Mouse (Mus musculus): ENCODE measurements around the gene Pnma1. TPM values are rescaled to one million over a fixed set of nuclear protein-coding genes. Genes with fewer than 3 reads are reported as not detected.
"Not testable (repeated sequence)": the region's sequence is repeated elsewhere in the genome, so short reads cannot be mapped to it uniquely, and the experiment has no call there.

Gene Pnma1
- polyA plus RNA-seq, 1 experiment from 2014 or later, result 0.13 TPM

GRCm38 (mm10) chr12:84119584-84119983, 28.7 kb downstream of the Pnma1 start:
- 100% methylated on average over 5 of the region's 5 CpGs for whole genome bisulfite sequencing (ENCODE audit: missing documents)
- no peak overlapping the region for H3K4me3 ChIP-seq (ENCODE audit: inconsistent target)

DNA sequence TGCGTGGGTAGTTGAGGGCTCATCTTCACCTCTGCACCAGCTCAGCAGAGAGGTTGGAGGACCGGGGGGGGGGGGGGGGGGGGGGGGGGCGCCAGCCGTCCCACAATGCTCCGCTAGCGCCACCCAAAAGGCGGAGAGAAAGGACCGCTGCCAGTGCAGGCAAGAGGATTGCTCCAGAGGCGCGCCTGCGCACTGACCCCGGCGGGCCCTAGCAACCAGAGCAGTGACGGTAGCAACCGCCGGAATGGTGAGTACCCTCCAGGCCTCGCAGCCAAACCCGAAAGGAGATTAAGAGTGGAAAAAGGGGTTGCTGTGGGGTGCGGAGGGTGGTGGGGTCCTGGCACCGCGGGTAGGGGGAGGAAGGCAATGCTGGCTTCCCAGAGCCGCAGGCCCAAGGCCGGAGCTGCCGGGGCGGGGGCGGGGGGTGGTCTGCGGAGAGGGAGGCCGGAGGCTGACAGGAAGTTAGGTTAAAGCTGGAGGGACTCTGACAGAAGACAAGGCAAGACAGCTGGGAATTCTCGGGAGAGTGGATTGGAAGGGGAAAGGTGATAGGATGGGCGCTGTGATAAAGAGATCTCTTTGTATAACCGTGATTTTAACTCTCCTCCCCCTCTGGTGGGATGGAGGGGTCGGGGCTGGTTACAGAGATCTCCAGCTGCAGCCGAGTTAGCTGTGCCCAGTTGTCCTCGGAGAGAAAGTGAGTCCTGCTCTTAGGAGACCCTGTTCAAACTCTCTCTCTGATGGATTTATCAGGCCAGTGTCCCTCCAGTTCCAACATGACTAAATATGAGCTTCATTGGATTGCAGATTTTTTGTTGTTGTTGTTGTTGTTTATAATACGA, 33.9 kb downstream of the Pnma1 start, which contains the start of gene Dnal1:
TSS of gene Dnal1 (plus strand) at position 214 of the 842 bp plus-strand sequence.
- WGBS (ENCODE audit: missing documents), result 8% methylated on average over 29 of the region's 35 CpGs
- Histone ChIP-seq H3K27ac (no peak within 1 kb of the TSS), H3K4me3 (ENCODE audit: inconsistent target) (peak within 1 kb of the TSS; percentile 29), H3K36me3 (ENCODE audit: inconsistent target) (no peaks in the 10 kb centered on the region), H3K79me2 (ENCODE audit: inconsistent target) (no peaks in the 10 kb centered on the region)

More at GRCm38 (mm10) chr12:84119584-84119983, 28.7 kb downstream of the Pnma1 start:
- no peaks in the 10 kb centered on the region for H3K36me3 ChIP-seq (ENCODE audit: inconsistent target)
- H3K27ac ChIP-seq, result no peak overlapping the region
- H3K79me2 ChIP-seq (ENCODE audit: inconsistent target), result no peaks in the 10 kb centered on the region

- 21% methylated on average over 6 of the region's 6 CpGs for WGBS (ENCODE audit: missing documents)
- H3K27ac ChIP-seq, result no peak overlapping the region
- peak overlapping the region; percentile 29; the same call in 1 of the 2 replicates for H3K4me3 ChIP-seq (ENCODE audit: inconsistent target)
- no peaks in the 10 kb centered on the region for H3K79me2 ChIP-seq (ENCODE audit: inconsistent target)
- no peaks in the 10 kb centered on the region for H3K36me3 ChIP-seq (ENCODE audit: inconsistent target)
These were observed 34.6 kb downstream of the Pnma1 start for GRCm38 (mm10) chr12:84113676-84114075.

DNA sequence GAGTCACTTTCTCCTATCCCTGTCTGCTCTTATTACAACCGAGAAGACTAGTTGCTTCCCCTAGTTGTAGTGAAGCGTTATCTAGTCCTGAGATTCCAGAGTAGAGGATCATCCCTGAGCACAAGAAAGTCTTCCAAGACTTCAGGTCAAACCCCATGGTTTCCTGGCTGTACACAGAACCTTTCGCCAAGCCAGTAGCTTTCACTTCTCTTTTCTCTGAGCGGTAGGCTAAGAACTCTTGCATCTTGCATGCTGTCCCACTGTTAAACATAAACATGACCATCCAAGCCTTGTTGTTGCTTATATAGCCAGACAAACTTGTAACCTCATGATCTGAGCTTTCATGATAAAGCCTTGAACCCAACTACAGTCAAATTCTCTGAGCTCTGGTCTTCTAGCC, 37.5 kb downstream of the Pnma1 start:
- H3K27ac ChIP-seq, result no peak overlapping the region
- 44% methylated on average over 4 of the region's 4 CpGs for WGBS (ENCODE audit: missing documents)
- no peaks in the 10 kb centered on the region for H3K36me3 ChIP-seq (ENCODE audit: inconsistent target)
- no peaks in the 10 kb centered on the region for H3K79me2 ChIP-seq (ENCODE audit: inconsistent target)
- no peak overlapping the region for H3K4me3 ChIP-seq (ENCODE audit: inconsistent target)

GRCm38 (mm10) chr12:84109924-84110323, 38.4 kb downstream of the Pnma1 start:
- 83% methylated on average over 1 of the region's 1 CpGs for WGBS (ENCODE audit: missing documents)
- no peaks in the 10 kb centered on the region for H3K36me3 ChIP-seq (ENCODE audit: inconsistent target)
- no peak overlapping the region for H3K27ac ChIP-seq
- no peak overlapping the region for H3K4me3 ChIP-seq (ENCODE audit: inconsistent target)
- no peaks in the 10 kb centered on the region for H3K79me2 ChIP-seq (ENCODE audit: inconsistent target)

DNA sequence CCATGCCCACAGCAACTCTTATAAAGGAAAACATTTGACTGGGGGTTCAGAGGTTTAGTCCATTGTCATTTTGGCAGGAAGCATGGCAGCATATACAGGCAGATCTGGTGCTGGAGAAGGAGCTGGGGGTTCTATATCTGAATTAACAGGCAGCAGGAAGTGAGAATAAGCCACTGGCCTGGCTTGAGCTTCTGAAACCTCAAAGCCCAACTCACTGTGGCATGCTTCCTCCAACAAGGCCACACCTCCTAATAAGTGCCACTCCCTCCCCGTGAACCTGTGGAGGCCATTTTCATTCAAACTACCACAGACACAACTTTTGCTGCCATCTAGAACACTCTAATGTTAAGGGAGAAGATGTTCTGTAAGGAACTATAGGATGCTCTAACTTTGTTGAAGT, 40.6 kb downstream of the Pnma1 start:
- no peak overlapping the region for H3K4me3 ChIP-seq (ENCODE audit: inconsistent target)
- no peak overlapping the region for H3K27ac ChIP-seq
- 27% methylated on average over 1 of the region's 1 CpGs for WGBS (ENCODE audit: missing documents)
- H3K36me3 ChIP-seq (ENCODE audit: inconsistent target), result no peaks in the 10 kb centered on the region
- no peaks in the 10 kb centered on the region for H3K79me2 ChIP-seq (ENCODE audit: inconsistent target)

GRCm38 (mm10) chr12:84107012-84107411, 41.3 kb downstream of the Pnma1 start:
- no peak overlapping the region for H3K4me3 ChIP-seq (ENCODE audit: inconsistent target)
- H3K36me3 ChIP-seq (ENCODE audit: inconsistent target), result no peaks in the 10 kb centered on the region
- no peak overlapping the region for H3K27ac ChIP-seq
- 95% methylated on average over 3 of the region's 3 CpGs for WGBS (ENCODE audit: missing documents)
- H3K79me2 ChIP-seq (ENCODE audit: inconsistent target), result no peaks in the 10 kb centered on the region

- Histone ChIP-seq H3K36me3 (ENCODE audit: inconsistent target) (no peaks in the 10 kb centered on the region), H3K79me2 (ENCODE audit: inconsistent target) (no peaks in the 10 kb centered on the region), H3K27ac (no peak overlapping the region), H3K4me3 (ENCODE audit: inconsistent target) (no peak overlapping the region)
- 82% methylated on average over 2 of the region's 2 CpGs for WGBS (ENCODE audit: missing documents)
These were observed 46.8 kb downstream of the Pnma1 start for GRCm38 (mm10) chr12:84101493-84101845.

DNA sequence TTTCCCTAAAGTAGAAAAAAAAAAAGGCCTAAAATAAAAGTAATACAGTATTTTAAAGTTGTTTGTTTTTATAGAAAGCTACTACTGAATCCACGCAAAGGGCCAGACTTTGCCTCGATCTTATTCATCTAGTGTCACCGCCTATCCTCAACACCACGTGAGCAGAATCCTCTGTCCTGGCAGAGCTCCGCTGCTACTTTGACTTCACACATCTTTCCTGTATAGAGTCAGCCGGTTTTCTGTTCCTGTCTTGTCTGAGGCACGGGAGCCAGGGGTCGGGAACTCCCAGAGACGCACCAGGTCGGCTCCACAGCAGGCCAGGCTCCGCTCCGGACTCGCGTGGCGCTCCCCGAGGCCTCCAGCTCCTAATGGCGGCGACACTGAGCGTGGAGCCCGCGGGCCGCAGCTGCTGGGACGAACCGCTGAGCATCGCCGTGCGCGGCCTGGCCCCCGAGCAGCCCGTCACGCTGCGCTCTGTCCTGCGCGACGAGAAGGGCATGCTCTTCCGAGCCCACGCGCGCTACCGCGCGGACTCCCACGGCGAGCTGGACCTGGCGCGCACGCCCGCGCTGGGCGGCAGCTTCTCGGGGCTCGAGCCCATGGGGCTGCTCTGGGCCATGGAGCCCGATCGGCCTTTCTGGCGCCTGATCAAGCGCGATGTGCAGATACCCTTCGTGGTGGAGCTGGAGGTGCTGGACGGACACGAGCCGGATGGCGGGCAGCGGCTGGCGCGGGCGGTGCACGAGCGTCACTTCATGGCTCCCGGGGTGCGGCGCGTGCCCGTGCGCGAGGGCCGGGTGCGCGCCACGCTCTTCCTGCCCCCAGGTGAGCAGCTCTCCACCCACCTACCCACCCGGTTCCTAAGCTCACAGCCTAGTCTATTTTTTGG, 47.4 kb downstream of the Pnma1 start, which contains the start of gene Acot6:
TSS of gene Acot6 (plus strand) at position 51 of the 889 bp plus-strand sequence.
- peak within 1 kb of the TSS; percentile 17; the same call in 1 of the 2 replicates for H3K4me3 ChIP-seq (ENCODE audit: inconsistent target)
- H3K27ac ChIP-seq; H3K79me2 ChIP-seq (ENCODE audit: inconsistent target); H3K36me3 ChIP-seq (ENCODE audit: inconsistent target): not testable (repeated sequence)
- WGBS (ENCODE audit: missing documents), result 3% methylated on average over 56 of the region's 80 CpGs

- H3K4me3 ChIP-seq (ENCODE audit: inconsistent target), result no peak overlapping the region
These were observed 48.2 kb downstream of the Pnma1 start for GRCm38 (mm10) chr12:84100071-84100470.

DNA sequence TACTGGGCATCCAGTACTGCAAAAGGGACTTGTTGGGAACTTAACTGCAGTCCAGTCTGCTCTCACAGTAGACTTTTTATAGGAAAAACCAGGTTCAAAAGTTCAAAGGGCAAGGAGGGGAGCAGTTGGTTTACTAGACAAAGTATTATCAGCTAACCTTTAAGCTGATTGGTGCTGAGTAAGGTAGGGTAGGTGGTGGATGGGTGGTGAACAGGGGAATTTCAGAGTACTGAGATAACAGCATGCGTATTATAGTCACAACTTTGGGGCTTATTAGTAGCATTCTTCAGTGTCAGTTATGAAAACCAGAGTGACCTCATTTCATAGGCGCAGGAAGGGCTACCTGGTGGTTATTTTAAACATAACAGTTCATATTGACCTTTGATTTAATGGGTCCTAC, 48.7 kb downstream of the Pnma1 start:
- no peak overlapping the region for H3K27ac ChIP-seq
- 97% methylated on average over 2 of the region's 2 CpGs for WGBS (ENCODE audit: missing documents)
- no peaks in the 10 kb centered on the region for H3K79me2 ChIP-seq (ENCODE audit: inconsistent target)
- no peak overlapping the region for H3K4me3 ChIP-seq (ENCODE audit: inconsistent target)
- H3K36me3 ChIP-seq (ENCODE audit: inconsistent target), result no peaks in the 10 kb centered on the region

More at GRCm38 (mm10) chr12:84100071-84100470, 48.2 kb downstream of the Pnma1 start:
- 88% methylated on average over 1 of the region's 1 CpGs for WGBS (ENCODE audit: missing documents)
- no peaks in the 10 kb centered on the region for H3K79me2 ChIP-seq (ENCODE audit: inconsistent target)
- no peak overlapping the region for H3K27ac ChIP-seq
- no peaks in the 10 kb centered on the region for H3K36me3 ChIP-seq (ENCODE audit: inconsistent target)

Other genes starting within 250 kb of the Pnma1 start
- 32.8 to 57.9 TPM (median 47.1 TPM) in 3 replicates for gene Numb, start 226.6 kb downstream of the Pnma1 start, polyA plus RNA-seq (2018)
- gene Riox1, start 197.9 kb downstream of the Pnma1 start, polyA plus RNA-seq (2018), result 3.4 to 15.2 TPM (median 7.3 TPM) in 3 replicates
- not detected in 3 replicates for gene Heatr4, start 163.6 kb downstream of the Pnma1 start, polyA plus RNA-seq (2018)
- 9.4 to 14.1 TPM (median 11.7 TPM) in 3 replicates for gene Acot2, start 160.6 kb downstream of the Pnma1 start, polyA plus RNA-seq (2018)
- gene Acot1, start 139.0 kb downstream of the Pnma1 start, polyA plus RNA-seq (2018), result 1.9 to 4.4 TPM (median 3.0 TPM) in 3 replicates
- 0.05 to 0.83 TPM (median 0.11 TPM) in 3 replicates for gene Acot4, start 110.1 kb downstream of the Pnma1 start, polyA plus RNA-seq (2018)
- gene Gm49366, start 109.6 kb downstream of the Pnma1 start, polyA plus RNA-seq (2018), result not detected in 3 replicates
- not detected in 3 replicates for gene Acot3, start 96.3 kb downstream of the Pnma1 start, polyA plus RNA-seq (2018)
- not detected in 3 replicates for gene Acot5, start 79.2 kb downstream of the Pnma1 start, polyA plus RNA-seq (2018)
- 0.25 to 1.5 TPM (median 0.76 TPM) in 3 replicates for gene Acot6, start 47.8 kb downstream of the Pnma1 start, polyA plus RNA-seq (2018)
- gene Dnal1, start 34.1 kb downstream of the Pnma1 start, polyA plus RNA-seq (2018), result 1.2 to 2.2 TPM (median 1.7 TPM) in 3 replicates
- gene Elmsan1, start 70.4 kb upstream of the Pnma1 start, polyA plus RNA-seq (2018), result 11.0 to 13.7 TPM (median 13.5 TPM) in 3 replicates
- gene Ptgr2, start 136.7 kb upstream of the Pnma1 start, polyA plus RNA-seq (2018), result 38.2 to 43.3 TPM (median 40.5 TPM) in 3 replicates
- gene Zfp410, start 168.4 kb upstream of the Pnma1 start, polyA plus RNA-seq (2018), result 13.2 to 17.7 TPM (median 17.0 TPM) in 3 replicates
- gene Coq6, start 213.2 kb upstream of the Pnma1 start, polyA plus RNA-seq (2018), result 3.2 to 10.7 TPM (median 7.0 TPM) in 3 replicates
- 0.44 to 0.59 TPM (median 0.54 TPM) in 3 replicates for gene Fam161b, start 213.3 kb upstream of the Pnma1 start, polyA plus RNA-seq (2018)